In genomic region chr11:85941785-85942570, GRCm38 (mm10) we compare ENCODE assay signal across 12 mouse cellular contexts. TPM values are rescaled to one million over a fixed set of nuclear protein-coding genes. Genes with fewer than 3 reads are reported as not detected.
DNase-seq lines count a peak whose midpoint lies in the region; ATAC-seq and TF ChIP-seq lines count a peak whose summit lies in the region.
"Had no signal": no experiment of that assay in that cellular context is flagged by ENCODE, and none has a peak within 500 bp of the region (broad histone marks: within the 10 kb centered on the region; RNA-seq: fewer than 3 reads in every experiment).

No protein-coding gene starts in this region.

- H3K27ac ChIP-seq in hindbrain, embryonic 10.5 days, result peak overlapping the region; percentile 81
- H3K27ac ChIP-seq in hindbrain, postnatal 0 days, result no peak overlapping the region
- peak overlapping the region; percentile 66 for H3K27ac ChIP-seq in gastrocnemius, adult 2 months
- peak overlapping the region; percentile 86 for H3K27ac ChIP-seq in limb, embryonic 15.5 days

- peaks cover 8% of the 10 kb centered on the region for H3K4me1 ChIP-seq in hindbrain, embryonic 10.5 days (replicated peaks)
- no peaks in the 10 kb centered on the region for H3K4me1 ChIP-seq in hindbrain, postnatal 0 days (ENCODE audit: insufficient read depth, low read length)
- H3K4me1 ChIP-seq in limb, embryonic 15.5 days, result peaks cover 15% of the 10 kb centered on the region

- intact Hi-C loops in gastrocnemius, adult 2 months (cut with DNase I), result no loop called here

- H3K36me3 ChIP-seq in hindbrain, embryonic 10.5 days, result no peaks in the 10 kb centered on the region
- H3K36me3 ChIP-seq in hindbrain, postnatal 0 days (ENCODE audit: insufficient read depth, low read length), result no peaks in the 10 kb centered on the region
- H3K36me3 ChIP-seq in limb, embryonic 15.5 days, result no peaks in the 10 kb centered on the region
- H3K36me3 ChIP-seq: G1E had no signal

- H3K4me2 ChIP-seq in hindbrain, postnatal 0 days (ENCODE audit: low read depth, low read length), result no peak overlapping the region
- no peak overlapping the region for H3K4me2 ChIP-seq in limb, embryonic 15.5 days

- WGBS in hindbrain, embryonic 10.5 days, result 42% methylated on average over 7 of the region's 7 CpGs
- WGBS in hindbrain, postnatal 0 days, result 39% methylated on average over 7 of the region's 7 CpGs
- 23% methylated on average over 7 of the region's 7 CpGs for WGBS in limb, embryonic 15.5 days

- DNase-seq in hindbrain, embryonic 10.5 days (ENCODE audit: low spot score), result peak; percentile 24
- no peak for DNase-seq in hindbrain, postnatal 0 days (ENCODE audit: low spot score)
- DNase-seq in NIH3T3 (ENCODE audit: low read depth), result peak; percentile 79
- DNase-seq in gastrocnemius, adult 2 months, result peak; percentile 75
- DNase-seq in right cerebral cortex, postnatal 25 days, result no peak
- DNase-seq in urinary bladder, postnatal 14 days (ENCODE audit: low spot score), result no peak
- DNase-seq in adipocyte (ENCODE audit: low spot score), result no peak
- DNase-seq: cerebellum, postnatal 36 days; layer of hippocampus, adult 9-11 months had no signal

- H3K9ac ChIP-seq in hindbrain, postnatal 0 days (replicated peaks; ENCODE audit: low read length), result no peak overlapping the region
- H3K9ac ChIP-seq in limb, embryonic 15.5 days, result no peak overlapping the region

- H3K9me3 ChIP-seq in hindbrain, embryonic 10.5 days, result no peaks in the 10 kb centered on the region
- H3K9me3 ChIP-seq in hindbrain, postnatal 0 days (ENCODE audit: low read length), result no peaks in the 10 kb centered on the region
- no peaks in the 10 kb centered on the region for H3K9me3 ChIP-seq in limb, embryonic 15.5 days
- H3K9me3 ChIP-seq: G1E had no signal

- H3K4me3 ChIP-seq in hindbrain, embryonic 10.5 days, result no peak overlapping the region
- no peak overlapping the region for H3K4me3 ChIP-seq in hindbrain, postnatal 0 days (ENCODE audit: low read length)
- H3K4me3 ChIP-seq in gastrocnemius, adult 2 months, result no peak overlapping the region
- H3K4me3 ChIP-seq in limb, embryonic 15.5 days, result no peak overlapping the region

- no peak for TF ChIP-seq CTCF in hindbrain, postnatal 0 days (IDR thresholded peaks at IDR 0.05; ENCODE audit: low read depth)
- no peak for TF ChIP-seq CTCF in gastrocnemius, adult 2 months (IDR thresholded peaks at IDR 0.05)

- ATAC-seq in hindbrain, postnatal 0 days, result no peak
- peak; percentile 81 for ATAC-seq in limb, embryonic 15.5 days (ENCODE audit: insufficient number of reproducible peaks, low FRiP score, low TSS enrichment, low read depth)

- no peaks in the 10 kb centered on the region for H3K27me3 ChIP-seq in hindbrain, embryonic 10.5 days (ENCODE audit: insufficient read depth, poor library complexity, severe bottlenecking)
- H3K27me3 ChIP-seq in hindbrain, postnatal 0 days (ENCODE audit: insufficient read depth, low read length), result no peaks in the 10 kb centered on the region
- H3K27me3 ChIP-seq in limb, embryonic 15.5 days, result no peaks in the 10 kb centered on the region

RNA-seq across cellular contexts. Expression of gene Tbx4, which starts 55.8 kb away (rescaled TPM):
- 0.09 and 0.22 TPM in 2 replicates for polyA plus RNA-seq in hindbrain, embryonic 10.5 days (2016; fragmentation: Nextera tagmentation; extraction: Ambion mirVana)
- 0.18 and 0.47 TPM in 2 replicates for total RNA-seq in hindbrain, postnatal 0 days (2014; rRNA removed)
- 0.20 and 0.23 TPM in 2 replicates for polyA plus RNA-seq in hindbrain, postnatal 0 days (2015; fragmentation: Nextera tagmentation; extraction: Ambion mirVana)
- 1 to 10 TPM in 1 of 2 experiments, under 1 TPM in 1; 0.87 to 1.8 TPM for total RNA-seq in gastrocnemius, adult 2 months (2021)
- 14.9 and 21.9 TPM in 2 replicates for polyA plus RNA-seq in limb, embryonic 15.5 days (2015; fragmentation: Nextera tagmentation; extraction: Ambion mirVana)
- total RNA-seq: G1E; monocyte, adult 5-6 weeks had no signal
- polyA plus RNA-seq: G1E had no signal

Comparison
In these comparisons a context has a peak if more than half of its experiments do, and no peak if none do; other contexts are left out.
1. DNase-seq: peak in hindbrain, embryonic 10.5 days (single experiment), NIH3T3 (single experiment) and gastrocnemius, adult 2 months (single experiment); none in hindbrain, postnatal 0 days (single experiment), right cerebral cortex, postnatal 25 days (single experiment), urinary bladder, postnatal 14 days (single experiment) and adipocyte (single experiment).
2. RNA of gene Tbx4, which starts 55.8 kb away (polyA plus RNA-seq): 14.9 to 21.9 TPM in limb, embryonic 15.5 days; 0.09 to 0.22 TPM in hindbrain, embryonic 10.5 days and 0.20 to 0.23 TPM in hindbrain, postnatal 0 days; every median in the first group is over 10 times any median in the second.